Mouse (Mus musculus): ENCODE data around the gene Chl1.
A peak's percentile ranks its signal among the peaks of the same experiment; 100 is the strongest.

The Chl1 gene

GRCm38 (mm10) chr6:103665206-103665605, 154.8 kb downstream of the Chl1 start:
- DNase-seq (ENCODE audit: low read depth, low spot score): no peak

- no peak for DNase-seq (ENCODE audit: low read depth, low spot score)
Observed at GRCm38 (mm10) chr6:103665677-103666316, 155.4 kb downstream of the Chl1 start.

GRCm38 (mm10) chr6:103673111-103673510, 162.7 kb downstream of the Chl1 start:
- DNase-seq (ENCODE audit: low read depth, low spot score): no peak

GRCm38 (mm10) chr6:103674332-103674731, 163.9 kb downstream of the Chl1 start:
- DNase-seq (ENCODE audit: low read depth, low spot score): no peak

GRCm38 (mm10) chr6:103675145-103675544, 164.8 kb downstream of the Chl1 start:
- no peak for DNase-seq (ENCODE audit: low read depth, low spot score)

GRCm38 (mm10) chr6:103676664-103677063, 166.3 kb downstream of the Chl1 start:
- DNase-seq (ENCODE audit: low read depth, low spot score): no peak

- DNase-seq (ENCODE audit: low read depth, low spot score): no peak
Observed at GRCm38 (mm10) chr6:103677072-103677471, 166.7 kb downstream of the Chl1 start.

DNA sequence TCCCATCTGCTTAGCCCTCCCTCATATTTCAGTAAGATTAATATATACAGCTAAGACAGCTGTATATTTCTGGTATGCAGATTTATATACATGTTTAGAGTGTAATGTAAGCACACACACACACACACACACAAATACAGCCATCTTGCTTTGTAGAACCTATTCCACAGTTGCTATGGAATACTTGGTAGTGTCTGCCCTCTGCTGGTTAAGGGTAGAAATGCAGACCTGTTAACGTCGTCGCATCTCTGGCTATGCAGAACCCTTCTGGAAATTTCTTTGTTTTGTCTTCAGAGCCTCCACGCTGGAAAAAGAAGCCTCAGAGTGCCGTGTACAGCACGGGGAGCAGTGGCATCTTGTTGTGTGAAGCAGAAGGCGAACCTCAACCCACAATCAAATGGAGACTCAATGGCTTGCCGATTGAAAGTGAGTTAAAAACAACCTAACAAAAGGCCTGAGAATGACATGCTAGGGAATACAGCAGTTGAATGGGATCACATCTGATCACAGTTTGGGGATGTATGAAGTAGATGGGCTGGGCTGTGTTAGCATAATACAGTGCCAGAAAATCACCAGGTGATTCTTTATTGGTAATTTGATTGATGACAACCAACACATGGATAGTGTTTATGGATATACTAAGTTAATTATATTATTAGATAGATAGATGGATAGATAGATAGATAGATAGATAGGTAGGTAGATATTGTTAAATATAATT, 172.6 kb downstream of the Chl1 start:
- DNase-seq (ENCODE audit: low read depth, low spot score): peak; percentile 81

DNA sequence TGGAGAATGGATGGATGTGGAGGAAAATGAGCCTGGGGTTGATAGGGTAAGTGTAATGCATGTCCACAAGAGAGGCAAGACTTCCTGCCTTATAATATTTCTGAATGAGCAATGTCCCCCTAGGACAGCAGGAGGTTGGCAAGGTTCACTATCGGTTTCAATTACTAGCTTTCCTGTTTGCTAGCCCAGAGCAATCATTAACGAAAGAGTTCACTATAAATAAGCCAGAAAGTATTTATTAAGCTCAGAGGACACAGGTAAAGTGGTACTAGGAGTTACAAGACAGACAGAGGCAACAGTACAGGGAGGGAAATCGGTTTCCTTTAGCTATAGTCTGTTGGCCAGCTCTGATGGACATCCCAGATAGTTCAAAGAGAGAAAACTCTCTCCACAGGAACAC, 182.1 kb downstream of the Chl1 start:
- DNase-seq (ENCODE audit: low read depth, low spot score): no peak

DNA sequence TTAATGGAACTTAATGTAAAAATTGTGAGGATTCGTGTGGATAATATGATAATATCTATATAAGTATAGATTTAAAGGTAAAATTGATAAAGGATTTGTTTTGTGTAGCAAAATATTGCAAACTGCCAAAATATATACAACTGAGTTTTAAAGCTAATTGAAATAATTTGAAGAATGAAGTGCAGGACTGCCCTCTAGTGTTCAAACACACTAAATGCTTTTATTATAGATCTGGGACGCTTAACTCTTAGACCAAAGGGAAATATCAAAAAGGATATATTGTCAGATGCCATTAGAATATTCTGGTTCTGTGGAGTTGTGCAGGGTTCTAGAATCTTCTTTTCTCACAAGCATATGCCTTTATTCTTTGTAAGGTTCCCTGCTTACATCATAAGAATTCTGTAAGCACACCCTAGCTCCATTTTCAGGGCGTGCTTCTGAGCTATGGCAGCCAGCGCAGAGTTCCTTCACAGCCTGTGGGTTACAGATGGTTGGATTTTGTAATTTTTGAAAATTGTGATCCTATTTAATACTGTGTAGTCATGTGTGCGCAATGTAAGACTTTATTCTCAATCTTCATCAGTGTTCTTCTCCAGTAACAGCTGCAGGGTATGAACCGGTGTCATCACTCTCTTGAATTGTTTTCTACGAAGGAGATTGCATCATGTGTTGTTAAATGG, 187.1 kb downstream of the Chl1 start:
- DNase-seq (ENCODE audit: low read depth, low spot score): peak; percentile 64

GRCm38 (mm10) chr6:103699482-103699881, 189.1 kb downstream of the Chl1 start:
- DNase-seq (ENCODE audit: low read depth, low spot score): no peak

GRCm38 (mm10) chr6:103699895-103700294, 189.5 kb downstream of the Chl1 start:
- DNase-seq (ENCODE audit: low read depth, low spot score): no peak

DNA sequence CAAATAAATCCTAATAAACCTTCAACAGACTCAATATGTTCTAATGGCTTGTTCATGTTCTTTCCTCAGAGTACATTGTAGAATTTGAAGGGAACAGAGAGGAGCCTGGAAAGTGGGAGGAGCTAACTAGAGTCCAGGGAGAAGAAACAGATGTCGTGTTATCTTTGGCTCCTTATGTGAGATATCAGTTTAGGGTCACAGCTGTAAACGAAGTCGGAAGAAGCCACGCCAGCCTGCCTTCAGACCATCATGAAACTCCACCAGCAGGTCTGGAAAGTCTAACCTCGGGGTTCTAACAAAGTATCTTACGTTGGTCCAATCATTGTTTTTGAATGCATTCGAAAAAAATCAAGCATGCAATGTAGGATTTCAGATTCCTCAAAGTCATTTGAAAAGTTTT, 189.9 kb downstream of the Chl1 start:
- DNase-seq (ENCODE audit: low read depth, low spot score): no peak

DNA sequence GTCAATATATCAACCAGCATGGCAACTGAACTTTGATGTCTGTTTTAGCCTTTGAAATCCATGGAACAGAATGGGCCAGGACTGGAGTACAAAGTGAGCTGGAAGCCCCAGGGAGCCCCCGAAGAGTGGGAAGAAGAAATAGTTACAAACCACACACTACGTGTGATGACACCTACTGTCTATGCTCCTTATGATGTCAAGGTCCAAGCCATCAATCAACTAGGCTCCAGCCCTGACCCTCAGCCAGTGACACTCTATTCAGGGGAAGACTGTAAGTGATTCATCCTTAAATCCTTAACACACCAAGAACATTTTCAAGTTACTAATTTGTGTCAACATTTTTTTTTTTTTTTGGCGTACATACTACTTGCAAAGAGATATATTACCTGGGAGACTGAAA, 196.0 kb downstream of the Chl1 start:
- no peak for DNase-seq (ENCODE audit: low read depth, low spot score)

DNA sequence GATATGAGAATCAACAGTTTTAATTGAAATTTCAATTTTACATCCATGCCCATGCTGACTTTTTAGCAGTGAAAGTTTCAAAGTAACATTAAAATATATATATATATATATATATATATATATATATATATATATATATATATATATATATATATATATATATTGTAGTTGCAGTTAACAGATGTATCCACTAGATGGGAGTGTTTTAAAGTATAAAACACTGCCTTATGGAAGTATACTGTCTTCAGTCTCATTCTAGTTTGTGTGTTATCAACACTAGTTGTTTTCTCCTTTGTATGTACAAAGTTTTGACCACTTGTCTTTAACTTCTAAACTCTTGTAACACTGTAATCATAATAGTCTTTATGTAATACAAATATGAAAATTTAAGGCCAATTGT, 228.9 kb downstream of the Chl1 start:
- DNase-seq (ENCODE audit: low read depth, low spot score): no peak

- no peak for DNase-seq (ENCODE audit: low read depth, low spot score)
Observed at GRCm38 (mm10) chr6:103742784-103743183, 232.4 kb downstream of the Chl1 start.

GRCm38 (mm10) chr6:103746103-103746502, 235.7 kb downstream of the Chl1 start:
- peak; percentile 46 for DNase-seq (ENCODE audit: low read depth, low spot score)

GRCm38 (mm10) chr6:103749122-103749773, 238.9 kb downstream of the Chl1 start:
- no peak for DNase-seq (ENCODE audit: low read depth, low spot score)

- DNase-seq (ENCODE audit: low read depth, low spot score): no peak
Observed at GRCm38 (mm10) chr6:103753891-103754290, 243.5 kb downstream of the Chl1 start.

DNA sequence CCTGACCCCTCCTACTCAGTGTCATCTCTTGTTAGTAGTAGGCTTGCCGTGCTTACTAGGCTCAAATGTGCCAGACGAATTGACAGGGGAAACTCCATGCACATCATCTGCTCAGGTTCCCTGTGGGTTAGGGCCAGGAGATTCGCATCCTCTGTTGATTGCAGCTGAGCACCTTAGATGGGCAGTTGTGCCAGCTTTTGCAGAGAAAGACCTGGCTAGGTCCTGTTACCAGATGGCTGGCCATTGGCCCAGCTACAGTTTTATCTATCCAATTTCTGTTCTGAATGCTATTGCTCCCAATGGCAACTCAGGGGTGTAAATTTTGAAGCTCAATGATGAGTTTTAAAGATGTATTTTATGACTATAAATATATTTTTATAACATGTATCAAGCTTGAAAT, 256.4 kb downstream of the Chl1 start:
- no peak for DNase-seq (ENCODE audit: low read depth, low spot score)

DNA sequence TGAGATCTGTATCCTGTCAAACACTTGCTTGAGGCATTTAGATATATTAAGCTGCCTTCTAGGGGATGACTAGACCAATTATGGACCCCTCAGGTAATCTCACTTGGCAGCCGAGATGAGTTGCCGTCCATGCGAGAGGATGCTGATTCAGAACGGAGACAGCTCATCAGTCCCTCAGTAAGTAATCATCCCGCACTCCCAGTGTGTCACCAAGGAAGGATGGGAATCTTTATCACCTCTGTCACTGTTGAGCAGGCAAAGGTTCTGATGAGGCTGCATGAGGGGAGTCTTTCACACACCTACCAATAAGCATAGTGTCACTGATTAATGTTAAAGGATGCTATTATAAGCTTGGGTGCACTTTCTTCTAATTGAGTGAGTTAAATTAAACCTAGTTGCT, 270.7 kb downstream of the Chl1 start:
- DNase-seq (ENCODE audit: low read depth, low spot score): no peak

DNA sequence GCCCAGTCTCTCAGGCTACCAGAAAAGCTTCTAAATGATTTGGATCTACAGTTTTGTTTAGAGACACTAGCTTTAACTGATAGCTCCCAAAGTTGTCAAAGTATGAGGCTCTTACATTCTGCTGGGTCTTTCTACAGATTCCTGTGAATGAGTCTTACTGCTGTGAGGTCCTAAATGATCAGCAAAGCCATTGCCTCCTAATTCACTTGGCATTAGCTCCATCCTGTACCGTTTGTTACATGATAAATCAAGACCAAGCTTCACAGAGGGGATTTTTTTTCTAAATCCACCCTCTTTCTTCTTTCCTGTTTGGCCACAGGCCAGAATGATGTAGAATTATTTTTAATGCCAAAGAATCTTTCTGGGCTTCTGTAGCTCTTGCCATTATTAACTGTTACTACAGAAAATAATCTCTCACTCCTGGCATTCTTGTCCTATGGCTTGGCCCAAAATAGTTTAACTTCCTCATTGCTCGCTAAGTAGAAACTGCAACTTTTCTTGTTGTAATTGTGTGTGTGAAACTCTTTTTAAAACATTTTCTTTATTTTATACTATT, 280.8 kb downstream of the Chl1 start:
- no peak for DNase-seq (ENCODE audit: low read depth, low spot score)

All from CD4-positive, CD25-positive, alpha-beta regulatory T cell, adult 2 months (primary cell).